Mouse (Mus musculus): ENCODE data around the gene Obsl1.

Gene Obsl1

DNA sequence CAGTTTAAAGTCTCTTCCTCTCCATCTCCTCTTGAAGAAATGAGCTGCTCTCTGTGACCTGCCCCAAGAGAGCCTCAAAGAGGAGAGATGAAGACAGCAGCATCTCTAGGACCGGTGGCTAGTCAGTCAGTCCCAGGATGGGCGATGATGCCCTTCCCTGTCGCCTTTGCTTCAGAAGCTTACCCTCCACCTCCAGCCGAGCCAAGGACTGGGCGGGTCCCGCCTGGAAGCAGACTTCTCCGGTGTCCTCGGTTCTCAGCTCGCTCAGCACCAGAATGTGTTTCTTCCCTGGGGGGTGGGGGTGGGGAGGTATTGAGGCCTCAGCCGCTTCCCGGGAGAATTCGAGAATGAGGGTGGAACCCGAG is 19.2 kb downstream of the Obsl1 start:
- no peak for DNase-seq (ENCODE audit: low read depth, low spot score)

DNA sequence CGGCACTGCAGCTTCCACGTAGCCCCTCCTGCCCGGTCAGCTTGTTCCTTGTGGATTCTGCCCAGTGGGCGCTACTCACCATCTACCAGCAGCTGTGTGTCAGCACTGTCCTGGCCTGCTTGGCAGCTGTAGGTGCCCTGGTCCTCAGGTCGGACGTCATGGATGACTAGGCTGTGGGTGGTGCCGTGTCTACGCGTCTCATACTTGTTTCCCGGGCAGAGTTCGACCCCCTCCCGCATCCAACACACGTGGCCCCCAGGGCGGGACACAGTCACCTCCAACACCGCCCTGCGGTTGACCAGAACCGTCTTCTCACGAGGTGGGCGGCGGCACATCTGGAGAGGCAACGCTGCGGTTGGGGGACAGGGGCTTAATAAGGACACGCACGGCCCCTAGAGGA is 19.7 kb downstream of the Obsl1 start:
- DNase-seq (ENCODE audit: low read depth, low spot score): no peak

DNA sequence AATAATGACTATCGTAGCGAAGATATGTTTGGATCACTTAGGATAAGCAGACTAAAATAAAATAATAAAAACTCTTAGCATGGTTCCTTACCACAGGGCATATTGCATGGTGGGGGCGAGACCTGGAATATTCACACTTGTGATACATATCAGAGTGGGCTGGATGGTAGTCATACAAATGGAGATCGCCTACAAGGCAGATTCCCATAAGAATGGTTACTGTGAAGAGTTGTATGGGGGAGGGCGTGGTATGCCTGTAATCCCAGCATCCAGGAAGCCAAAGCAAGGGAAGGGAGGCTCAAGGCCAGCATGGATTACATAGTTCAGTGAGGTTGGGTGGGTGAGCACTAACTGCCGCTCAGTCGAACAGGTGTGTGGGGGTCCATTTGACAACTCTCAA is 25.5 kb downstream of the Obsl1 start:
- DNase-seq (ENCODE audit: low read depth, low spot score): no peak

DNA sequence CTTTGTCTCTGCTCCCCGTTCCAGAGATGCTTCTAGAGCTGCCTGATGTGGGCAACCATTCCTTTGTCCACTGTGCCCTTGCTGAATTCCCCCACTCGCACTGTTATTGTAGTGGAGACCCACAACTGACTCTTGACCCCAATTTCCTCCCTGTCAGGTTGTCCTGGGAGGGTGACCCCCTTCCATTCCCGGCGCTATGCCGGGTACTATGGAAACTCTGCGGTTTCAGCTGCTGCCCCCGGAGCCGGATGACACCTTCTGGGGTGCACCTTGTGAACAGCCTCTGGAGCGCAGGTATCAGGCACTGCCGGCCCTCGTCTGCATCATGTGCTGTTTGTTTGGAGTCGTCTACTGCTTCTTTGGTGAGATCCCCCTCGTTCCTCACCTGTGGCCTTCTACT is 26.2 kb downstream of the Obsl1 start:
- no peak for DNase-seq (ENCODE audit: low read depth, low spot score)

DNA sequence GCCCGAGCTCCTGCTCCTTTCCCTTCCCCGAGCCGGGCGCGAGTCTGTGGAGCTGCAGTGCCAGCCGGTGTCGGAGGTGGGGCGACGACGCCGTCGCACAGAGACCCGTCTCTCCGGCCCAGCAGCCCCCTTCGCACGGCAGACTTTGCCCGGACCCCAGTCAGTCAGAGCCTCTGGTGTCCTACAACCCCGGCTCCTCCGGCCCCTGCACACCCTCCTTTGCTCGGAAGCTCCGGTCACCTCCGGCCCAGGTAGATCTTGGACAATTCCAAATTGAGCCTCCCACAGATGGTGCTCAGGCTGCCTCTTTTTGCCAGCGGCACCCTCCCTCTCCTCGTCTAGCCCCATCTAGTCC is 26.6 kb downstream of the Obsl1 start:
- DNase-seq (ENCODE audit: low read depth, low spot score): no peak

DNA sequence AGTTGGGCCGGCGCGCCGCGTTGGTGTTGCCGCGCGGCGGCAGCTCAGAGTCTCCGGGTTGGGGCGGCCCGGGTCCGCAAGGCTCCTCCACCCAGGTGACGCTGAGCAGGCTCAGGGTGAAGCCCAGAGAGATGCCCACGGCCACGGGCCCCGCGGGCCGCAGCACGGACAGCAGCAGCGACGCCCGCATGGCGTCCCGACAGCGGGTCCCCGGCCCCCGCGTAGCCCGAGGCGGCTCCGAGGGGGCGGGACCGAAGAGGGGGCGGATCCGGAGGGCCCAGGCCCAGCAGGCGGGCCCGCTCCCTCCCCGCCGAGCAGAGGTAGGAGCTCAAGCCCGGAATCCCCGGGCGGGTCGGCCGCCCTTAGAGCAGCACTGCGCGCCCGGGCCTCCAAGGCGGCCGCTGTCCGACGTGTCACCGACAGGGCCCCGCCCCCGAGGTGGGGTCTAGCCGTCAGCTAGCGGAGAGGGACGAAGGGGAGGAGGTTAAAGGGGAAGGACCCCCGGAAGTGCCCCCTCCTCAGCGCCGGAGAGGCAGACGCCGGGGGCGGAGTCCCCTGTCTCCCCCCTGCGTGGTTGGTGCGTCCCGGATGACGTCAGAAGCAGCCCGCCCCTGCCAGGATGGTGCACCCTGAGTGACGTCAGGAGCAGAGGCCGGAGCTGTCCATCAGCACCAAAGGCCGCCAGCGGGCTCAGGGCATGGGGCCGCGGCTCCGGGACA is 27.2 kb downstream of the Obsl1 start, which contains the start of the genes Chpf and Tmem198:
Chpf (minus strand) TSS at position 392 of the 719 bp plus-strand sequence.
Tmem198 (plus strand) TSS at position 617 of the 719 bp plus-strand sequence.
- peak; percentile 96 for DNase-seq (ENCODE audit: low read depth, low spot score)

DNA sequence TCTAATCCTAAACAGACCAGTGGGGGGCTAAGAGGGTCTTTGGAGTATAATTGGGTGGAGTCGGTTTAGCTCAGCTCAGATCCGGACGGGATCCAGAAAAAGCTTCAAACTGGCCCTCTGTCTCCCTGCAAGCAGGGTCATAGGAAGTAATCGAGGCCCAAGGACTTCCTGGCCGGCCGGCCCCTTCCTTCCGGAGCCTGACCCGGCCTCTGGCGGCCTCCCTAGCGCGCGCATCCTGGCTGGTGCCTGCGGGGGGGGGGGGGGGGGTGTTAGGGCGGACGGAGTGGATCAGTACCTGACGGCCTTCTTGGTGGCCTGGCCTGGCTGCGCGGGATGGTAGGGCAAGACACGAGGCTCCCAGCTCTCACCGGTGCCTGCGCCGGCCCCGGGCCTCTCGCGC is 27.8 kb downstream of the Obsl1 start:
- DNase-seq (ENCODE audit: low read depth, low spot score): no peak

DNA sequence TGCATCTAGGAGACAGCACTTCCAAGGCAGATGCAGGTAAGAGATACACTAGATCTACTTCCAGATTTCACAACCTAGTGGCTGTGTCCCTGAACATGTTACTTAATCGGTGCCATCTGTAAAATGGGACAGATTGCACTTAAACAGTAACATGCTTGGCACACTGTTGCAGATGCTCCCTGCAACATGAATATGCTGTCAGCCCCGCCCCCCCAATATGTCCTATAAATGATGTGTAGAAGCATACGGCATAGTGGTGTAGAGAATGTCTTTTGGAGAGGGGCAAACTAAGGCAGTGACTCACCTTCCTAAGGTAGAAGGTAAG is 28.3 kb downstream of the Obsl1 start:
- no peak for DNase-seq (ENCODE audit: low read depth, low spot score)

DNA sequence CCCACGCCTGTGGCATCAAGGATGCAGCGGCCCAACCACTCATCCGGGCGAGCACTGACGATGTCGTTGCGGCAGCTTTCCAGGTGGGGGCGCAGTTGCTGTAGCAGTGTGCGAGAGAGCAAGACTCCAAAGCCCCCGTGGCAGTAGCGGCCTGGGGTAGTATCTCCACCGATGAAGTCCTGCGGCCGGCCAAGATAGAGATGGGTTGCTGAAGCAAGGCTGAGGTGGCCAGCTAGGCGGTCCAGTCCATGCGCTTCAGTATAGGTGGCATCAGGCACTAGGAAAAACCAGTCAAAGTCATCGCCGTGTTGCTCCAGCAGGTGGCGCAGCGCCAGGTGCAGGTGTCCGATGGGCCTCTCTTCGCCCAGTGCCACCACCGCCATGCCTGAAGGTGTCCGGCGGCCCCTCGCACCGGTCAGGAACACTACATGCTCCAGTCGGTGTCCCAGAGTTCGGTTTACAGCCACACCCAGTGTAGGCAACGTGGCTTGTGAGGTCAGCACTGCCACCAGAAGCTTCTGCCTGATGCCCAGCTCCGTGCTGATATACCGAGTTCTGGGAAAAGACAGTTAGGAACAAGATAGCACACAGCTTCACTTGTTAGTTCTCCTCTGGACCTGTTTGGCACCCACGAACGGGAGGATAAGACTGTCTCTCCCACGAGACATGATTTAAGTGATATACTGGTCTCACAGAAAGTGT is 28.8 kb downstream of the Obsl1 start:
- peak; percentile 63 for DNase-seq (ENCODE audit: low read depth, low spot score)

DNA sequence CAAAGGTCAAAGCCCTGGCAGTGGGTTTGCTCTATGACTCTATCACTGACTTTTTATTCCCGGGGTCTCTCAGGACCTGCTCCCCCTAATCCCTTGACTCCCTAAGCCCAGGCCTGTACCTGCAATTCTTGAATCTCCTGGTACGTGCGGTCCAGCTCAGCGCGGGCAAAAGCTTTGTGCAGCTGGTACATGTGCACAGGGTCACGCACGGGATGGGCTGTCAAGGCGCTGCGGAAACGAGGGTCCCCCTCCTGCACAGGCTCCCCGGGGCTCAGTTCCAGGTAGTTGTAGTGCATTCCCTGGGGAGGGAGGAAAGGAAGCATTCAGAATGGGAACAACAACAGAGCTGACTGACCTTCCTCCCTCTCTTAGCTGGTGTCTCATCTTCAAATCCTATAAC is 29.8 kb downstream of the Obsl1 start:
- DNase-seq (ENCODE audit: low read depth, low spot score): no peak

DNA sequence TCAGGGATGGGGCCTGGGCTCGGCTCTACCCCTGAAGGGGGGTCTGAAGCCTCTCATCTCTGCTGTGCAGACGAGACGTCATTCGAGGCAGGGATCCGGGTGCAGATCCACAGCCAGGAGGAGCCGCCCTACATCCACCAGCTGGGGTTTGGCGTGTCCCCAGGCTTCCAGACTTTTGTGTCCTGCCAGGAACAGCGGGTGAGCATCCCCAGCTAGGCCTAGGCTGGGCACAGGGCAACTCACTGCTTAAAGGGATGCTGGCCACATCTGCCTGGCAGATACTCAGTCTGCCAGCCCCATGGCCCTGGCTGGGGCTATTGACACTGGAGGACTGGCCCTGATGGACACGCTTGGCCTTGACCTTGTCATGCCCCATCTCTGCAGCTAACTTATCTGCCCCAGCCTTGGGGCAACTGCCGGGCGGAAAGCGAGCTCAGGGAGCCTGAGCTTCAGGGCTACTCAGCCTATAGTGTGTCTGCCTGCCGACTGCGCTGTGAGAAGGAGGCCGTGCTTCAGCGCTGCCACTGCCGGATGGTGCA is 36.9 kb downstream of the Obsl1 start:
- no peak for DNase-seq (ENCODE audit: low read depth, low spot score)

DNA sequence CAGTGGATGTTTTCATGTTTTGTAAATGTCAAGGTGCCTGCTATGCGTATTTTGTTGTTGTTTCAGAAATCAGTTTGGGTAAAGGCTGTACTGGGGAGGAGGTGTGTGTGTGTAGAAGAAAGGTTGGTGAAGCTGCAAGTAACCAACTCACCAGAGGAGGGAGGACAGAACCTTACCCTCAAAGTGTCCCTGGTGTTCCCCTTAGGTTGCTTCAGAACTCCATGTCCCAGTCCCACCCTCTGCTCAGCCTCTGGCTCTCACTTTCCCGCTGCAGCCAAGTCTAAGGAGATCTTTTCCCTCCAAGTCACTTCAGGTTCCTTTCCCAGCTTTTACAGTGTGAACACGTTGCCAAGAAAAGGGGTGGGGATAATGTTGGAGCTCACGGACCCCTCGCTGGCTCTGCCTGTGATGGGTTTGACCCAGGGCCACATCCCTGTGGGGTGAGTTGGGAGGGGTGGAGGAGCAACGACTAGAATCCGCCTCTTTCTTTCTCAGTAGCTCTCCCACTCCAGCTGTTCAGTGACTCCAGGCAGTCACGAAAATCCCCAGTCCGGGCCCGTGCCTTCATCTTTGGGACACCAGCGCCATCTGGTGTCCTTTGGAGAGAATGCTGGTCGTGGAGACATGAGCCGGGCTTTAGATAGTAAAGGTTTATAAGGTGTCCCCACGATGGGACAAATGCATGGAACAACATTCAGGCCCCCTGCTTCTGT is 38.9 kb downstream of the Obsl1 start:
- DNase-seq (ENCODE audit: low read depth, low spot score): peak; percentile 75

DNA sequence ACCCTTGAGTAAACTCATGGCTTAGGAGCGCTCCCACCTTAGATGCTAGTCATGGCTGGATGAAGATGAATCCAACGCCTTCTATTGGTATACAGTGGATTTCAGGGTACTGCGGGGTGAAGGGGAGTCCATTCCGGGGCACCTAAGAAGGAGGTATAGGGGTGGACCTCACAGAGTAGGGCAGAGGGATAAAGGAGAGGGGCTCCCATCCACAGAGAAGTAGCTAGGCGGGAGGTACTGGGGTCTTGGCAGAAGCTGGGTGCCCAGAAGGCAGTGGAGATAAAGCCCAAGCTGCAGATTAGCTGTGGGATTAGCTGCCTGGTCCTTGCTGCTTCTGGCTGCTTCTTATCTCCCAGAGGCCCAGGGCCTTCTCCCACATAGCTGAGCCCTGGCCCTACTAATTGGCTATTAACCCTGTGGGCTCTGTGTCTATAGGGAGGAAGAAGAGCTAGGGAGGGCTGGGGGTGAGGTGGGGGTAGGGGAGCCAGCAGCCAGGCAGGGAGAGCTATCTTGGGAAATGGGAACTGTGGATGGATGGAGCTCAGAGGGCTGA is 42.5 kb downstream of the Obsl1 start:
- DNase-seq (ENCODE audit: low read depth, low spot score): peak; percentile 63

DNA sequence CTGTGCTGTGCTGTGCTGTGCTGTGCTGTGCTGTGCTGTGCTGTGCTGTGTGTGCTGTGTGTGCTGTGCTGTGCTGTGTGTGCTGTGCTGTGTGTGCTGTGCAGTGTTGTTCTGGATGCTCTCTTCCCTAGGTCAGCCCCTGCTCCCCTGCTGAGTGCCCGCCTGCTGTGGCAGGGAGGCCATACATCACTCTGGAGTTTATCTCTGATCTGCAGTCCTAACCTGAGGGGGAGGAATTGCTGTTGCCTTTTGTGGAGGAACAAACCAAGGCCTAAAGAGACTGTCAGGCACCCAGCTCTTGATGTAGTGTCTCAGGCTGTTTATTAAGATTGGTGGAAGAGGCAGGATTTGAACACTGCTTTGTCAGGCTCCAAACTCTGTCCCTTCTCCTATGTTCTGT is 43.6 kb downstream of the Obsl1 start:
- DNase-seq (ENCODE audit: low read depth, low spot score): no peak

DNA sequence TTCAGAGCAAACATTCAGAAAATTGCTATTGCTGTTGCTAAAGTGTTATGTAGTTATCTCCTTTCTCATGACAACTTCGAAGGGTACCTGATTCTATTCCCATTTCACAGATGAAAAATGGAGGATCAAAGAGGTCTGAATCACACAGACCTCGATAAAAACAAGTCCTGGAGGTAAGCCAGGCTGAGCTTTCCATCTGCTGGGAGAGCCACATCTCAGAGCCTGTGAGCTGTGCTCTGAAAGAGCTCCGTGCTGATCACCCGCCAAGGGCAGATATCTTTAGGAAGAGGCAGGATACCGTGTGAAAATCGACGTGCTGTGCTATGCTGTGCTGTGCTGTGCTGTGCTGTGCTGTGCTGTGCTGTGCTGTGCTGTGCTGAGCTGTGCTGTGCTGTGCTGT is 46.0 kb downstream of the Obsl1 start:
- DNase-seq (ENCODE audit: low read depth, low spot score): no peak

DNA sequence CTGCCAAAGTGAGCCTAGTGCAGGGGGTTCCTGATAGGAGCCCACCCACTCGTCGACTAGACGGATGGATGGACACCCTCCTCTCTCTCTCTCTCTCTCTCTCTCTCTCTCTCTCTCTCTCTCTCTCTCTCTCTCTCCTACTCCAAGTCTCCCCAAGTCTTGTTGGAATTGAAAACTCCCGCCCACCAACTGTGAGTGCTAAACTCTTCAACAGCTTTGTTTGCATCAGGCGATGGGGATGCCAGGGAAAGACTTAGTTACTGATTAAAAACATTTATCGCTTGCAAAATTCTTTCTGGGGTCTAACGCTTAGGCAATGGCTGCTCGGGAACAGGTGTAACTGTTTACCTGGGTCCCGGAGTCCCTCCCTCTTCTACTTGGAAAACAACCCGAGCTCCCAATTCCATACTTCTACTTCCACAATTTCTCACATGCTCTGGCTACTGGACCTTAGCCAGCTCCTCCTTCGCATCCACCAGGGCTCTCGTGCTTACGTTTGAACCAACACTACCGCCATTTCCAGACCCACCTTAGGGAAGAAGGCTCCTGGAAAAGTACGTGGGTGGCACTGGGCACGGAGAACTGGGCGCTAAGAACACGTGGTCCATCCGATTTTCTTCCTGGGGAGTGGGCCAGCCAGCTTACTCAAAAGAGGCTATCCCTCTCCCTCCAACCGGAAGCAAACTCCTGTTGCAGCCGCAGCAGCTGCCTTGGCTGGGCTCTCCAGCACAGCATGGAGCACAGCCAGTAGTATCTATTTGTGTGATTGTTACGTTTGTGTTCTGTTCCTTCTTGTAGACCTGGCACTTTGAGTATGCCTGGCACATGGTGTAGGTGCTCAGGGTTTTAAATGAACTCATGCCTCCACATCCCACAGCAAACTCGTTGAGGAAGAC is 47.2 kb downstream of the Obsl1 start:
- DNase-seq (ENCODE audit: low read depth, low spot score): no peak

DNA sequence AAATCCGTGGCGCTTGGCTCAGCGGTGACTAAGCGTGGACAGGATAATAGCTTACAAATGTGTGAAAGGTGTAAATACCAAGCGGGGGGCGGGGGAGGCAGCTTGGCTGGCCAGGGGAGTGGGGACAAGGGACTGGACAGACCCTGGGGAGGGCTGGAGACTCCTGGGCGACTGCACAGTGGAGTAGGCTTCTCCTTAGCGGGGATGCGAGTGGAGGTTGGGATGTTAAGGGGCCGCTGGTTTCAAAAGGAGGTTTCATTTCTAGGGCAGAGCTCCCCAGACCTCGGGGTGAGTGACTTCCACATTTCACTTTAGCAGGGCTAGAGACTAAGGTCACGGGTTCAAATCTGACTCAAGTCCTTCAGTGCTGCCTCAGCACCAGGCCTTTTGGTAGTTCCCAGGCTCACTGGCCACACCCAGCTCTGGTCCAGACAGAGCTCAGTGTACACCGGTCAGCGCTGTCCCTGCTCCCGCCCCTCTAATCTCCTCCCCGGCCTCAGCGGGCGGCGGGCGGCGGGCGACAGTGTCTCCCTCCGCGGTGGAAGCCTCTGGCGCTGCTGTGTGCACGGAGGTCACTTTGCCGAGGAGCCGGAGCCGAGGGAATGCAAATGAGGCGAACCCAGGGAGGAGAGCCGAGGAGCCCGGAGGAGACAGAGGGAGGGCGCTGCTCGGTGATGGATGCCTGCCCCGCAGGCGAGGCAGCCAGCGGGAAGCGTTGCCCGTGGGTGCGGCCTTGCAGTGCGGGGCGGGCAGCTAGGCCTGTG is 48.0 kb downstream of the Obsl1 start:
- DNase-seq (ENCODE audit: low read depth, low spot score): no peak

DNA sequence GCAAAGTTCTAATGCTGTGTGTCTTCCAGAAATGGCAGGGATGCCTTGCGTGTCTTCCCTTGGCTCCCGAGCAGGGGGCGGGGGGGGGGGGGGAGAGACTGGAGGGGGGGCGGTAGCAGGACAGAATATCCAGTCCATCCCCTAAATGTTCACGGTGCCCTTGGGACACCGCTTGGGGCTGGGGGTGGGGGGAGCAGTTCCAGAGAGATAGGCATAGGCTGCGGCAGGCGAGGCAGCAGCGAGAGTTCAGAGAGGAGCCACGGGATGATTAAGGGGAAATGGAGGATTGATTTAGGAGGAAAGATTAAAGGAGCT is 48.6 kb downstream of the Obsl1 start:
- DNase-seq (ENCODE audit: low read depth, low spot score): no peak

DNA sequence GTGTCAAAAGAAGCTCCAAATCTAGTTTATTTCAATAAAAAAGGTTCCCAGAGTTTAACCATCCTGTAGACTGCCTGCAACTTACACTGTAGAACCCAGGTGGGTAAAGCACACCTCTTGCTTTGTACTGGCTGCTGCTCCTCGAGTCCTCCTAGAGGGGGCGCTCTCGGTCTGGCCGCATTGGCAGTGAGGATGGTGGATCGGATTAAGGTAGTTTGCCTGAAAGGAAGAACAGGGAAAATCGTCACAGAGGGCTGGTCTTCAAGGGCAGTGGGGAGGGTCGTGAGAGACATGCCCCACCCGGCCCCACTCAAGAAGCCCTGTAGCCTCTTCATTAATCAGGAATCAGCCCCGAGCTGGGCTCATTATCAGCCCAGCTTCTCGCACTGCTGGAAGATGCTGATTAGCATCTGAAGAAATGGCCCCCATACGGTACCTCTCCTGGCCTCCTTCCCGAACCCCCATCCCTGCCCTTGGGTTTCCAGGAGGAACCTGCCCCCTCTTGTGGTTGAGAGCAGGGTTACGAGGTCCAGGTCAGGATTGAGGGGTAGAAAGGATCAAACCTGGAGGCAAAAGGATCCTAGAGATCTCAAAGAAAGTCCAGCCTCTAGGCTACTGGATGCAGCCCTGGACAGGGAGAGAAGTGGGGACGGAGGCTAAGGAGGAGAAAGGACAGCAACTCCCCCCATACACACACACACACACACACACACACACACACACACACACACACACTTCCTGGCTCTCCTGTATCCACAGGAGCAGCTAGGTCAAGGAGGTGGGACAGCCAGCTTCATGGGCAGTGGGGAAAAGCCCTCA is 49.3 kb downstream of the Obsl1 start:
- no peak for DNase-seq (ENCODE audit: low read depth, low spot score)

DNA sequence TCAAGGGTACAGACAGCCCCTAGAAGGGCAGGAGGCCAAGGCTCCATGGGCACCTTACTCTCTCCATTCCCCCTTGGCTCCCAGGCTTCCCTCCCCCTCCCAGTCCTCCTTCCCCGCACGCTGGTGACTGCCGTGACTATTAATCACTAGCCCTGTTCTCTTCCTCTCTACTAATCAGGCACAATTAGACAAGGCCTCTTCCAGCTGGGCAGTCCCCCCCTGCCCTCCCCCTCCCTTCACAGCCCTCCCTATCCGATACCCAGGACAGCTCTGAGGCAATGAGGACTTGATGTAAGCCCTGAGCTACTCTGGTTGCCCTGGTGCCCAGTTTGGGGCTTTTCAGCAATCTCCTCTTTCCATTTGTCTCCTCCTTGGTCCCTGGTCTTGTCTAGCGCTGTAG is 50.3 kb downstream of the Obsl1 start:
- DNase-seq (ENCODE audit: low read depth, low spot score): no peak
